Mouse (Mus musculus): Measurements from ENCODE around the gene Sebox.

Sebox gene

DNA sequence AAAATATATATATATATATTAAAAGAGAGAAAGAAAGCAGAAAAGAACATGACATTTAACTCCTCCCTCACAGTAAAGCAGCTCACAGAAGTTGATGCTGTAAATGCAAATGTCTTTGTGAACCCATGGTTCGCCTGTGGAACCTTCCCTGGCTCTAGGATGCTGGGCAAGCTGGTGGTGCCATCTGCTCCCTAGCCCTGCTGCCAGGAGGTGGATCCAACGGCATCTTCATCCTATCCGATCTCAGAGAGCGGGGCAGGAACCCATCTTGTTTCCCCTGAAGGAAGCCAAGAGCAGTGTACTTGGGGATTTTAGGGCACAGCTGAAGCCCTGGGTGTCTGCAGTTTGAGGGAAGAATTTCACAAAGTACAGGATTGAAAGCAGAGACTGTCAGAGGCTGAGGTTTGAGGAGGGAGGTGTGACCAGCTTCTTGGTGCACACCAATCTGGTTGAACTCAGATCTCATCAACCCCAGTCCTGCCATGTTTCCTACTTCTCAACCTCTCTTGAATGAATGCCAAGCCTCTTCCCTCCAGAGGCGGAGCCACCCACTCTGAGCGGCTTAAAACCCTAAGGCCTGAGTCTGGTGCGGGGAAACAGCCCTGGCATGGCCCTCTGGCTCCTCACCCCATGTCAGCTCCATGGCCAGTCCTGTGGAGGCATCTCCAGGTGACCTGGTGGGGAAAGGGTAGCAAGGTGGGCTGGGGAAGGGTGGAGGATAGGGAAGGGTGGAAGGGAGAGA lies at the start of gene Sebox:
Gene Sebox (plus strand): TSS at position 539 of the 742 bp plus-strand sequence.
- DNase-seq = no peak

DNA sequence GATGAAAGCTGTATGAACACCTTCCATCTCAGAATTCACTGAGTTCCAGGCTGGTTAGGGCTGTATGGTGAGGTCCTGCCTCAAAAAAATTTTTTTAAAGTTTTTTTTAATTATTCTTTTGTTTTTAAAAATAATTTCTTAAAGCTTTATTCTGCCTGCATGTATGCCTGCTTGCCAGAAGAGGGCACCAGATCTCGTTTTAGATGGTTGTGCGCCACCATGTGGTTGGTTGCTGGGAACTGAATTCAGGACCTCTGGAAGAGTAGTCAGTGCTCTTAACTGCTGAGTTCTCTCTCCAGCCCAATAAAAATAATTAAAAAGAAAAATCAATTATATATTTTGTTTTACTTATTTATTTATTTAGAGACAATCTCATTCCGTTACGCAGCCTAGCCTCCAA lies 49.6 kb upstream of the Sebox start:
- DNase-seq = peak; percentile 84

DNA sequence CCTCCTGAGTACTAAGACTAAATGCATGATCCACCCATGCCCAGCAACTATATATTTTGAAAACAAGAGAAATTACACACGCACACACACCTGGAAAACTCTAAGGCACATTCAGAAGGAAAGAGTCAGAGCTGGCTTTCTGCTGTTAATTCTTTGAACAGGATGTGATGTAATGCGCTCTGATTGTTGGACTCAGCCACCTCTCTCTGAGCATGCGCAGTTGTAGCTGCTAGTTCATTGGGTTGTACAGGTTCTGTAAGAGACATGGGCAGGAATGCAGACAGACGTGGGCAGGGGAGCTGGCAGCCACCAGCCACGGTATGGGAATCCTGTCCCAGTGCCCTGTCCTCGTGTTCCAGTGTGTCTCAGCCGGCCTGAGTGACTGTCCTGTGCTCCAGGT lies 49.0 kb upstream of the Sebox start:
- no peak for DNase-seq

DNA sequence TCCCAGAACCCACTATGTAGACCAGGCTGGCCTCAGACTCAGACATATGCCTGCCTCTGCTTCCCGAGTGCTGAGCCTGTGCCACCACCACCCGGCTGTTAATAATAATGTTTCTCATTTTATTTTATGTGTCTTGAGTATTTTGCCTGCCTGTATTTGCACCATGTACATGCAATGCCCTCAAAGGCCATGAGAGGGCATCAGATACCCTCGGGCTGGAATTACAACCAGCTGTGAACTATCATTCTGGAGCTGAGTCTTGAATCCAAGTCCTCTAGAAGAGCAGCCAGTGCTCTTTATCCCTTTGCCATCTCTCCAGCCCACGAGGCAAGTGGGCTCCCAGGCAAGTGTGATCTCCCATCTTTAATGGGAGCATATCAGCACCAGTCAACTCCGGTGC lies 47.9 kb upstream of the Sebox start:
- peak; percentile 44 for DNase-seq

DNA sequence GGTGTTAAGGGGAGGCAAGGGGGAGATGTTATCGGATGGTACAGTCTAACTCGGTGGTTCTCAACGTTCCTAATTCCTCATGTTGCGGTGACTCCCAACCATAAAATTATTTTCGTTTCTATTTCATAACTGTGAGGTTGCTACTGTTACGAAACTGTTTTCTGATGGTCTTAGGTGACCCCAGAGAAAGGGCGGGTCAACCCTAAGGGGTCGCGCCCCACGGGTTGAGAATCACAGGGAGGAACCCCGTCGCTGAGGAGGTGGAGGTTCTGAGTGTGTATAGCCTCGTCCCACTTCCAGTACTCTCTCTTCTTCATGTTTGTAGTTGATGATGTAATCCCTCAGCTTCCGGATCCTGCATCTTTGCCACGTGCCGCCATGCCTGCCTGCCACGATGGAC lies 44.5 kb upstream of the Sebox start:
- no peak for DNase-seq

DNA sequence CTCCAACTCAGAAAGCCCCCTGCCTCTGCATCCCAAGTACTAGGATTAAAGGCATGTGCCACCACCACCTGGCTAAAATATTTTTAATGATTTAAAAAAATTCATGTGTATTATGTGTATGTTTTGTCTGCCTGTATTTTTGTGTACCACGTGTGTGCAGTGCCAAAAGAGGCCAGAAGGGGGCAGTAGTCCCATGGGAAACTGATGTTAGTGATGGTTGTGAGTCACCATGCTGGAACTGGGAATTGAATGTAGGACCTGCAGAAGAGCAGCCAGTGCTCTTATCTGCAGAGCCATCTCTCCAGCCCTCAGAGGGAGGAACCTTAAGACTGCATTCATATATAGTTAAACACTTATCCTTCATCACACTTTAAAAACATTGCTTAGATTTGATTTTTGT lies 41.4 kb upstream of the Sebox start:
- DNase-seq = no peak

DNA sequence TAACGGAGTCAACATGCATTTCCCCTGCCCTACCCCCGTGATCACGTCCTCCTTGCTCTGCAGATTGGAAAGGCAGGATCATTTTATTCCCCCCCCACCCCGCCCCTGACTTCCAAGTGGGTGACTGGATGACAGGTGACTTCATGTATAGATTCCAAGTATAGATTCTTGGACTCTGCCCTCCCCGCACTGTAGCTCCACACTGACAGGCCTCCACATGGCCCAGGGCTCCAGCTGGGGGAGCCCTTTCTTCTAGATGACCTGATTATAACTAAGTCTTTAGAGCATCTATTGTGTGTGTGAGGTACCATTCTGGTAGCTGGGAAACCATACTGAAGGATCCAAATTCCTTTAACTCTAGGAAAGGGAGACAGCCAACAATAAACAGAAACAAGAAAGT lies 40.6 kb upstream of the Sebox start:
- no peak for DNase-seq

DNA sequence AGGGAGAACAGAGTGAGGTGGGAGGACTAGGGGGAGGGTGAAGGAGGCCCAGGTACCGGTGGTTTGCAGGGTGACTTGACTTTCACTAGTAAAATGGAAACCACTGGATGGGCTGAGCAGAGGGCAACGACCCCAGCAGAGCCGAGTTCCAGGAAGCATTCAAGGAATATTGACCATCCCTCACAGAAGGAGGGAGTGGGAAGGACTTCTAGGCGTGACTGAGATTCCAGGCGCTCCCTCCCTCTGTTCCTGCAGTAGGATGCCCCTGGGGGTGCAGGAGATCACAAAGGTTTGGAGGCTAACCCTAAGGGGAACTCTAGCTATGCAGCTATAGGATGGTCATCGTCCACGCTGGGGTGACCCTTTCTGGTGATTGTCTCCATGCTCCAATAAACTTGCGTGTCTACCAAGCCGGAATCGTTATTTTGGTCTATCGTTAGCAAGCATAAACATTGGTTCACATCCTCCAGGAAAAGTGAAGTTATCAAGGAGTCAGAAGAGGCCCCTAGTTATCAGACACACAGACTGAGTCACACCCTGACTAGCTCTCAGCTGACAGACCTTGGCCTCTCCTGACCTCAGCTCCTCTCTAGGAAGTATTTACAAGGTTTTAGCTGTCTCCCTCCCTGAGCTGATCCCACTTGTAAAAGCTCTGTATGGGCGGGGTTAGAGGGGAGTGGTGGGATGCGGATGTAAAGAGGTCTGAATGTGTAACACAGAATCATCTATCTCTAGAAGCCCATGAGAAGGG lies 39.8 kb upstream of the Sebox start:
- peak; percentile 12 for DNase-seq

DNA sequence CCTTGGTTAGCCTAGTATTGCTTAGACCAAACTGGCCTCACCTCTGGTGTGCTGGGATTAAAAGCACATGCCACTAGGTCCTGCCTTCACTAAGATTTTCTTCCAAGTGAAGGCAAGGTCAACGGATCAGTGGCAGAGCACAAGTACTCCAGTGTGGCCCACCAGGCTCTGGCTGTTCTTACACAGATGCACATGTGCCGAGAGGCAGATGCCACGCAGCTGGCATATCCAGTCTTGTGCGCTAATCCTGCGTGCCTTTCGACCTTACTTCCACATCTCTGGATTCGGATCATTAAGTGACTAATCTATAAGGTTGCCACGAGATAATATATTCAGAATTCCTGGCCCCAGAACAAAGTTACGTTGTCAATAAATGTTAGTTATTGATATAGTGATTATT lies 38.1 kb upstream of the Sebox start:
- DNase-seq = peak; percentile 32

DNA sequence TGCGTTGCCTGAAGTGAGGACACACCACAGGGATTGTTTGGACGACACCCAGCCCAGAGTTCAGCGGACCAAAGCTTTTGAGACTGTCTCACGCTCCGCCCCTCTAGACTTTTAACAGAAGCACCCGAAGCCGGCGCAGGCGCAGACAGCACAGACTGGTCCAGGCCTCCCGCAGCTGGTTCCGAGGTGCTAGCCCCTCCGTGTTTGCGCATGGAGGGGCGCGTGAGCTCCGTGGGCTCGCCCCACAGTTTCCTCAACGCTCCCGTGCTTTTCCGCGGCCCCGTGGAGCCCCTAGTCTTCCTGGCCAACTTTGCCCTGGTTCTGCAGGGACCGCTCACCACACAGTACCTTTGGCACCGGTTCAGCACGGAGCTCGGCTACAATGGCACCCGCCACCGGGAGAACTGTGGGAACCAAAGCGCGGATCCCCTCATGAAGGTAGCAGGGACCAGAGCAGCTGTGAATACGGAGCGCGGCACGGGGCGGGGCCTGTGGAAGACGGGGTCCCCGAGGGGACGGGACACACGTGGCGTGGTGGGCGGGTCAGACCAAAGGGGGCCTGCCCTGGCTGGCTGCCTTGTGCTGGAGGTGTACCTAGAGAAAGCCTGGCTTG lies 37.6 kb upstream of the Sebox start, which contains the start of gene Slc46a1:
Gene Slc46a1 (plus strand): TSS at position 130 of the 613 bp plus-strand sequence.
- DNase-seq = peak; percentile 94

DNA sequence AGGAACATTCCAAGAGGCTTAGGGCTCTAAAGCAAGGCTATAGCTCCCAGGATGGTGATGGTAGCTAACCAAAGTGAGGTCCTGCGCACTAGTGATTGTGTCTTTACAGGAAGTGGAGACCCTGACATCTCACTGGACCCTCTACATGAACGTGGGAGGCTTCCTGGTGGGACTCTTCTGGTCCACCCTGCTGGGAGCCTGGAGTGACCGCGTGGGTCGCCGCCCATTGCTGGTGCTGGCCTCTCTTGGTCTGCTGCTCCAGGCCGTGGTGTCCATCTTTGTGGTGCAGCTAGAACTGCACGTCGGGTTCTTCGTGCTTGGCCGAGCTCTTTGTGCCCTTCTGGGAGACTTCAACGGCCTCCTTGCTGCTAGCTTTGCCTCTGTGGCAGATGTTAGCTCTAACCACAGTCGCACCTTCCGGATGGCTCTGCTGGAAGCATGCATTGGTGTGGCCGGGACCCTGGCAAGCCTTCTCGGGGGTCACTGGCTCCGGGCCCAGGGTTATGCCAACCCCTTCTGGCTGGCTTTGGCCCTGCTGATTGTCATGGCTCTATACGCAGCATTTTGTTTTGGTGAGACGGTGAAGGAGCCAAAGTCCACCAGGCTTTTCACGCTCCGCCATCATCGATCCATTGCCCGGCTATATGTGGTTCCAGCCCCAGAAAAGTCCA lies 36.9 kb upstream of the Sebox start:
- no peak for DNase-seq

DNA sequence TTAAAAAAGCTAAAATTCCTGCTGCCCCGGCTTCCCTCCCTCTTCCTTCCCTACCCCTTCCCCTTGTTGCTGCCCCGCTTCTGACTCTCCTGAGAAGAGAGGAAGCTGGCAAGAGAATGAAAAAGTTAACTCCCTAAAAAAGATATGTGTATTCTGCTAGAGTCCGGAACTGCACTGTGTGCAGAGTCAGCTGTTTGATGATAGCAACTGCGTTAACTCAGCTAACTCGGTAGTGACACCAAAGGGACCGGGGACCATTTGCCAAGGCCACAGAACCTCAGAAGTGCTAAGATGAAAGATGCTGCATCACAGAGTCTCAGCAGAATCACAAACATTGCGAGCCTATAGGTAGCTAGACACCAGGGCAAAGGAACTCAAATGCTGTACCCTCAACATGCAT lies 35.7 kb upstream of the Sebox start:
- no peak for DNase-seq

DNA sequence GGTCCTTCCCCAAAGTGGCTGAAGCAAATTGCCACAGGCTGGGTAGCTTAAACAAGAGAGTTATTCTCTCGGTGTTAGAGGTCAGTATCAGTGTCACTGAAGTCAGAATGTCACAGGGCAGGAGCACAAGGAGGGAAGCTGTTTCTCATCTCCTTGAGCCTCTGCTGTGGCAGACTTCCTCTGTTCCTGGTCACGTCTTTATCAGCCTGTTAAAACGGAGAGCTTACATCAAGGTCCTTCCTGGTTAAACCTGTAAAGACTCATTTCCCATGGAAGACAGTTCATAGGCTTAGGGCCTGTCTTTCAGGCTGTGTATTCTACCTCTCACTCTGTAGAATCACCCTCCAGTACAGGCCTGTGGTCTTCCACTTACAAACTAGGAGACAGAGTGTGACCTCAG lies 35.3 kb upstream of the Sebox start:
- no peak for DNase-seq

DNA sequence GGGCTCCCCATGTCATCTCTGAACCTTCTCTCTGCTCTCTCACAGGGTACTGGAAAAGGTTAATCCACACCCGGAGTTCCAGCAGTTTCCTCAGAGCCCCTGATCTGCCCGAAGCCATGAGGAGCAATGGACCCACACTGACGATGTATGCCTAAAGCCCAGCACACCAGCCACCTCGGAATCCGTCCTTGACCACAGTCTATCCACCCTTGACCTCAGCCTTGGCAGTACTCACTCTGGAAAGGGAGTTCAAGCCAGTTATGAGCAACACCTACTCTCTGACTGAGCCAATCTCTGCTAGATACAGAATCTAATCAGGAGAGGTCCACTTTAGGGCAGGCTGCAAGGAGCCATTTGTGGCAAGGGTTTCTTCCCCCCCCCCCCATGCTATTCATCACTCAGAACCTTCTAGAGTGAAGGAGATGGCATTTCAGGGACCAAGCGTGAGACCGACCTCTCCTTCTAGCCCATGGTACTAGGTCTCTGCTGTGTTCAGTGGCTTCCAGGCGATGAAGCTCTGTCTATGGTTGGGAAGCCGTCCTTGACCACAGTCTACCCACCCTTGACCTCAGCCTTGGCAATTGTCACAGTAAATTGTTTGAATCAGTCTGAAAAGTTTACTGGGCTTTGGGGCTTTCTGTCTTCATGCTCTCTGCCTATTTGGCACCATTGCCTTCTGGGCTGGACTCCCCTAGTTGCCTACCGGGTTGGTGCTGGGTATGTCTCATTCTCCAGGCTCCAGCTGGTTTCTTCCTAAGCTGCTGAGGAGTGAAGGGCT lies 31.7 kb upstream of the Sebox start:
- DNase-seq = no peak

DNA sequence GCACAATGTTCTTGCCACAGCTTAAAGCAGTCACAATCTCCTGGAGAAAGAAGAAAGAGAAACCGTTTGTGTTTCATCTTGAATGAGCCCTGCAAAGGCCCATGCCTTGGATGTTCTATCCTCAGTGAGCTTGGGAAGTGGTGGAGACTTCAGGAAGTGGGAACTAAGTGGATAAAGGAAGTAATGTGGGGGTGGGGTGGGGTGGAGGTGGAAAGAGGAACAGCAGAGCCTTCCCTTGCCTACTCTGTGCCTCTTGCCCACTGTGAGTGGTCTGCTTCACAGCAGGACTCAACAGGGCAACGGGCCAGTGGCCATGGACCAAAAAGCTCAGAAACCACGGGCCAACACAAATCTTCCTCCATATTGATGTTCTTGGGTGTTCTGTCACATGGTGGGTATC lies 28.0 kb upstream of the Sebox start:
- no peak for DNase-seq

DNA sequence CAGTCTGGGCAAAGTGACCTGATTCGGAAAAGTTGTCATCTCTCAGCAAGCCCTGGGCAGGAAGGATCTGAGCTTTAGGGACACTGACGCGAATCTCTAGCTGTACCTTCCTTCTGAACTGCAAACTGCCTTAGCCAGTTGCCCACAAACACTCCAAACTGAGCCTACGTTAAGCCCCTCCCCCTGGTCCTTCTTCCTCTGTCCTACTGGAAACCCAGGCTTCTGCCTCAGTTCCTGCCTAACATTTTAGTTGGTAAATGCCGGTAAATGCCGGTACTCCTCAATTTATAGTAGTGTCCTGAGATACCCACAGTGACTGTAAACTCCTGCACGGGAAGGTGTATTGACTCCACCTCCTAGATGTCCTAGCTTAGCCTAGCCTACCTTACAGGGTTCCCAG lies 19.6 kb upstream of the Sebox start:
- DNase-seq = no peak

DNA sequence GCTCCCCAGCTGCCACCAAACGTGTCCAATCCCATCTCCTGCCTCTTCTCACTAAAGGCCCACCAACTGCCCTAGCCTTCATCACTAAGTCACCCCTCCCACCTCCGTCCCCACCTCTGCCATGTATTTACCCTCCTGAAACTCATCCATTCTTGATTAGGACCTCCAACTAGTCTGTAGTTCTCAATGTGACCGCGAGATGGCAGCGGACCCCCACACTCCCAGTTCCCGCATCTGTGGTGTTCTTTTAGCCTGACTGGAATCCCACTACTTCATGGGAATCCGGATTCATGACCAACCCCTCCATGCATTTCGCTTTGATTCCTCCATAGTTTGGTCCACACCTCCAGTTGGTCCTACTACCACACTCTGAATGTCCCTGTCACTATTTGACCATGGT lies 15.1 kb upstream of the Sebox start:
- peak; percentile 79 for DNase-seq

DNA sequence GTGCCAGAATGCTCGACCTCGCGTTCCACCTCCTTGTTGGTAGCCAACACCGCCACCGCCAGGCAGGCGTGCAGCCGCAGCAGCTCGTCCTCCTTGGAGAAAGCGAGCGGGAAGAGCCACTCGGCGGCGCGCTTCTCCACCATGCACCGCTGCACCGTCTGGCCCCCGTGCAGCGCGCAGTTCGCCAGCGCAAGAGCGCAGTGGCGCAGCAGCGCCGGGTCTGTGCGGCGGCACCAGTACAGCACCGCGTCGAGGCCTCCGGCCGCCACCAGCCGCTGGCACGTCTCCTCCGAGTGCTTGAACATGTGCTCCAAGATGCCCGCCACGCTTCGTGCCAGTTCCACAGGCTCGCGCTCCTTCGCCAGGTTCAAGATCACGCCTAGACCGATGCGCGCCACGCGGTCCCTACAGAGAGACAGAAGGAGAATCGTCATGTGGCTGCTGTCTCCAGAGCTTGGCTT lies 12.4 kb upstream of the Sebox start:
- DNase-seq = peak; percentile 84

DNA sequence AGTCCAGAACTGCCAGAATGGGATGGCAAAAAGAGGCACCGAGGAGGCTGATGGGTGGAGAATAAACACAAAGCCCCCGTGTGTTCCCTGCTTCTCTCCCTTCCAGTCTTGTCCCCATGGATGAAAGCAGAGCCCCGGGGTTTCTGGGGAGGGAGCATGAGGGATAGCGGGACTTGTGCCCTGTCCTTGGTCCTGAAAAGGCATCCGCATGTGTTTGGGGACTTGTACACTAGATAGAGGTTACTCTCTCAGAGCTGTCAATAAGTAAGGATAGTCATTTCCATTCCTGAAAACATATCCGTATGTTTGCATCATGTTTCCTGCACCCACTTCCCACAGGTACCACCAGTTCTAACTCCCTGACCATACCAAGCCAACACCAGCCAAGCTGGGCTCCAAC lies 7.3 kb upstream of the Sebox start:
- peak; percentile 75 for DNase-seq

DNA sequence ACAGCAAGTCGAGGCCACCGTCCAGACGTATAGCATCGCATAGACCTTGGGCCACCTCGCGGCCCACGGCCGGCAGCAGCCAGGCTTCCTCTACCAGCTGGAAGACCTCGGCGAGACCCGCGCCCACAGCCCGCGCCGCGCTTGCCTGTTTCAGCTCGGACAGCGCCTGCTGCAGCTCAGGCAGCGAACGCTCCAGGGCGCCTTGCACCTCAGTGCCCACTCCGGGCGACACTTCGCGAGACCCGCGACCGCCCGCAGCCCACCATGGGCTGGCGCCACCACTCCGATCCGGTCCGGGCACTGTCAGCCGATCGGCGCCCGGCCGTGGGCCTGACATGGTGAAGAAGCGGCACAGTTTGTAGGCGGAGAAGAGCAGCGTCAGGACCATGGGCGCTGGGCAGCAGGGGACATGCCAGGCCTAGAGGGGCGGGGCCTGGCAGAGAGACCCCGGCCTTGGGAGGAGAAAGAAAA lies 6.1 kb upstream of the Sebox start:
- DNase-seq = peak; percentile 61

DNA sequence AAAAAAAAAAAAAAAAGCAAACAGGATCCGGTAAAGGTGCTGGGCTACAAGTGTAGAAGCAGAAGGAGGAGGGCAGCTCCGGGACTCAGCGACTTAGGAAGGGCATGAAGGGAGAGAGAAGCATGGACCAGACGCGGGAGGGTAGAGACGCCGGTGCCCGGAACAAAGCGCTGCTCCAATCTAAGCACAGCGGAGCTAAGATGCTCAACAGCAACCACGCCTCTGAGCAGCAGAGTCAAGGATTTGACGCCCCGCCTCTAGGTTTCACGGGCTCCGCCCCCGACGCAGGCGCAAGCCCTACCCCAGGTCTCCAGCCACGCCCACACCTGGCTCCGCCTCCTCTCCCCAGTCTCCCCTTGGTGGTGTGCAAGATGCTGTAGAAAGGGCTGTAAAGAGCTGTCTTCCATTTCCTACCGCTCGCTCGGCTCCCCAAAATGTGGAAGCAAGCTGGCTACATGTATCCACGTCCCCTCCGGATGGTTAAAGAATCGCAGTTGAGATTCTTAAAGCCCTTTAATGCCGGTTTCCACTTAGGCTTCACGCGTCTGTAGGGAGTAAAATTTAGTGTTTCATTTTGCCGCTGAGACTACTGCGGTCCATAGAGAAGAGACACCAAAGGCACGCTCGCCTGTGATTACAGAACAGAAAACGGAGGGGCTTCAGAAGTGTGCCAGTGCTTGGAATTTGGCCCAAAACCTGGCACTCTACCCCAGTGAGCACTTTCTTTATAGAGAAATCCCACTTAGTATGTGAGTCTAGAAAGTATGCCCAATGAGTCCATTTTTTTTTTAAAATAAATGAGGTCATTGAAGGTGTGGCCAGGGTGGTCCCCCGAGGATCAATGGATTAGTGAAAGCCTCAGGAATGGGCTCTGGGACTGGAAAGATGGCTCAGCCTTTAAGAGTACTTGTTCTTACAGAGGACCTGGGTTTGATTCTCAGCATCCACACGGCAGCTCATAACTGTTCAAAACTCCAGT lies 5.4 kb upstream of the Sebox start, which contains the start of gene Sarm1:
Gene Sarm1 (minus strand): TSS at position 211 of the 979 bp plus-strand sequence.
- DNase-seq = peak; percentile 98

Measured in embryo, embryonic 11 days (tissue).